In genomic region chr14:18326968-18327672, GRCm38 (mm10) we compare ENCODE assay signal across 8 mouse cellular contexts. TPM values are rescaled to one million over a fixed set of nuclear protein-coding genes. Genes with fewer than 3 reads are reported as not detected.
DNase-seq lines count a peak whose midpoint lies in the region; ATAC-seq lines count a peak whose summit lies in the region.

No protein-coding gene starts in this region.

- ATAC-seq in cerebellum, adult (ENCODE audit: insufficient number of reproducible peaks, low FRiP score, low TSS enrichment) = 0 out of 2 replicates have a peak, but pooled peaks have one; percentile 21
- ATAC-seq in heart, embryonic 13.5 days (ENCODE audit: extremely low read depth, insufficient number of reproducible peaks, low FRiP score, low TSS enrichment) = no peak
- peak; percentile 21; the same call in 1 of the 2 replicates for ATAC-seq in stomach, embryonic 16.5 days (ENCODE audit: insufficient read depth, low FRiP score)

- peak overlapping the region; percentile 84 for H3K9ac ChIP-seq in heart, embryonic 13.5 days
- peak overlapping the region; percentile 65 for H3K9ac ChIP-seq in stomach, embryonic 16.5 days (ENCODE audit: low read length)

- H3K27me3 ChIP-seq in heart, embryonic 13.5 days (replicated peaks) = no peaks in the 10 kb centered on the region
- no peaks in the 10 kb centered on the region for H3K27me3 ChIP-seq in stomach, embryonic 16.5 days (ENCODE audit: control insufficient read depth, insufficient read depth, low read length)

- H3K27ac ChIP-seq in heart, embryonic 13.5 days (replicated peaks) = no peak overlapping the region
- no peak overlapping the region for H3K27ac ChIP-seq in stomach, embryonic 16.5 days (ENCODE audit: low read length)

- peak overlapping the region; percentile 63 for H3K4me3 ChIP-seq in heart, embryonic 13.5 days
- H3K4me3 ChIP-seq in stomach, embryonic 16.5 days (replicated peaks; ENCODE audit: low read length) = peak overlapping the region; percentile 48

- DNase-seq in cerebellum, adult 9-10 months = no peak
- peak; percentile 42 for DNase-seq in Muller cell, postnatal 12 days (ENCODE audit: inconsistent ontology term)
- DNase-seq in embryo, embryonic 10 days (ENCODE audit: low spot score) = peak; percentile 77
- peak; percentile 50 for DNase-seq in kidney, postnatal 10 days
- peak; percentile 38 for DNase-seq in lung, postnatal 10 days

- WGBS in heart, embryonic 13.5 days = 3% methylated on average over 37 of the region's 37 CpGs
- WGBS in stomach, embryonic 16.5 days = 4% methylated on average over 37 of the region's 37 CpGs

- H3K9me3 ChIP-seq in heart, embryonic 13.5 days = no peaks in the 10 kb centered on the region
- H3K9me3 ChIP-seq in stomach, embryonic 16.5 days (replicated peaks; ENCODE audit: control insufficient read depth, low read length) = no peaks in the 10 kb centered on the region

- peaks cover 17% of the 10 kb centered on the region for H3K36me3 ChIP-seq in heart, embryonic 13.5 days
- no peaks in the 10 kb centered on the region for H3K36me3 ChIP-seq in stomach, embryonic 16.5 days (ENCODE audit: control insufficient read depth, insufficient read depth, low read length)

- peaks cover 32% of the 10 kb centered on the region for H3K4me1 ChIP-seq in heart, embryonic 13.5 days
- peaks cover 27% of the 10 kb centered on the region for H3K4me1 ChIP-seq in stomach, embryonic 16.5 days (ENCODE audit: control insufficient read depth, insufficient read depth, low read length)

- peak overlapping the region; percentile 79 for H3K4me2 ChIP-seq in heart, embryonic 13.5 days
- H3K4me2 ChIP-seq in stomach, embryonic 16.5 days (ENCODE audit: low read depth, low read length) = peak overlapping the region; percentile 68

RNA-seq across cellular contexts. Expression of gene Ube2e1, which starts 4.5 kb away (rescaled TPM):
- 57.6 and 63.2 TPM in 2 replicates for polyA plus RNA-seq in heart, embryonic 13.5 days (2015; fragmentation: Nextera tagmentation; extraction: Ambion mirVana)
- 125 and 132 TPM in 2 replicates for polyA plus RNA-seq in stomach, embryonic 16.5 days (2015; fragmentation: Nextera tagmentation; extraction: Ambion mirVana)

RNA-seq across cellular contexts. Expression of gene Rpl15, which starts 55.9 kb away (rescaled TPM):
- polyA plus RNA-seq in heart, embryonic 13.5 days (2015; fragmentation: Nextera tagmentation; extraction: Ambion mirVana) = 267 and 295 TPM in 2 replicates
- polyA plus RNA-seq in stomach, embryonic 16.5 days (2015; fragmentation: Nextera tagmentation; extraction: Ambion mirVana) = 302 and 417 TPM in 2 replicates

RNA-seq across cellular contexts. Expression of gene Nkiras1, which starts 56.2 kb away (rescaled TPM):
- 17.1 and 20.5 TPM in 2 replicates for polyA plus RNA-seq in heart, embryonic 13.5 days (2015; fragmentation: Nextera tagmentation; extraction: Ambion mirVana)
- polyA plus RNA-seq in stomach, embryonic 16.5 days (2015; fragmentation: Nextera tagmentation; extraction: Ambion mirVana) = 16.7 and 19.5 TPM in 2 replicates
